Mouse (Mus musculus) E14TG2a.4 (cell line): Measurements from ENCODE around the gene Gpc1.

Experiments used
- H3K27me3 ChIP-seq: 2 replicates; pipeline ENCODE4 v1.6.1; 2014; ENCODE audit warnings: low read length, control low read depth; ENCODE audit not compliant: insufficient read depth
- H3K36me3 ChIP-seq: 2 replicates; pipeline ENCODE4 v1.6.1; 2014; ENCODE audit warnings: low read length, control low read depth; ENCODE audit not compliant: insufficient read depth
- H3K4me1 ChIP-seq: replicated peaks from 2 replicates; pipeline ENCODE4 v1.6.1; 2014; ENCODE audit warnings: low read depth, low read length, control low read depth
- H3K4me3 ChIP-seq: replicated peaks from 2 replicates; pipeline ENCODE4 v1.5.1; 2014; ENCODE audit warnings: mild to moderate bottlenecking, low read length
- H3K9me3 ChIP-seq: 2 replicates; pipeline ENCODE4 v1.6.1; 2014; ENCODE audit warnings: low read length, control low read depth
- CTCF ChIP-seq: conservative IDR thresholded peaks from 2 replicates; pipeline ENCODE4 v1.5.1; 2014; ENCODE audit warnings: low read length
- NANOG ChIP-seq: IDR thresholded peaks from 2 replicates; pipeline ENCODE4 v1.6.1; 2014; ENCODE audit warnings: borderline replicate concordance, low read length, mixed read lengths
- POU5F1 ChIP-seq: IDR thresholded peaks from 2 replicates; pipeline ENCODE4 v1.6.1; 2014; ENCODE audit warnings: low read length, borderline replicate concordance

Gene Gpc1

GRCm38 (mm10) chr1:92841427-92841826, 10.0 kb downstream of the Gpc1 start:
- Histone ChIP-seq H3K36me3 (0 out of 2 replicates have a peak, but pooled peaks cover 3% of the 10 kb centered on the region), H3K4me1 (peaks cover 12% of the 10 kb centered on the region), H3K27me3 (0 out of 2 replicates have a peak, but pooled peaks cover 2% of the 10 kb centered on the region), H3K4me3 (no peak overlapping the region), H3K9me3 (no peaks in the 10 kb centered on the region)
- TF ChIP-seq POU5F1 (no peak), CTCF (no peak), NANOG (no peak)

- Histone ChIP-seq H3K9me3 (no peaks in the 10 kb centered on the region), H3K27me3 (peaks cover 36% of the 10 kb centered on the region), H3K4me3 (no peak overlapping the region), H3K36me3 (no peaks in the 10 kb centered on the region), H3K4me1 (peaks cover 38% of the 10 kb centered on the region)
- TF ChIP-seq NANOG: no peak
- TF ChIP-seq POU5F1: no peak
- TF ChIP-seq CTCF: no peak
Measured at GRCm38 (mm10) chr1:92845889-92846288, 14.4 kb downstream of the Gpc1 start.

GRCm38 (mm10) chr1:92847873-92848839, 16.7 kb downstream of the Gpc1 start:
- no peak for TF ChIP-seq POU5F1

GRCm38 (mm10) chr1:92849491-92849890, 18.0 kb downstream of the Gpc1 start:
- H3K36me3 ChIP-seq: 0 out of 2 replicates have a peak, but pooled peaks cover under 1% of the 10 kb centered on the region
- peaks cover 34% of the 10 kb centered on the region for H3K4me1 ChIP-seq
- H3K27me3 ChIP-seq: peaks cover 56% of the 10 kb centered on the region
- TF ChIP-seq CTCF (no peak), POU5F1 (no peak)
- 0 out of 2 replicates have a peak overlapping the region, but pooled peaks have one; percentile 67 for H3K4me3 ChIP-seq
- no peaks in the 10 kb centered on the region for H3K9me3 ChIP-seq

More at GRCm38 (mm10) chr1:92847873-92848839, 16.7 kb downstream of the Gpc1 start:
- no peaks in the 10 kb centered on the region for H3K9me3 ChIP-seq
- peak overlapping the region; percentile 67 for H3K4me3 ChIP-seq
- peaks cover 30% of the 10 kb centered on the region for H3K4me1 ChIP-seq
- no peaks in the 10 kb centered on the region for H3K36me3 ChIP-seq
- peaks cover 50% of the 10 kb centered on the region for H3K27me3 ChIP-seq

- Histone ChIP-seq H3K4me3 (no peak overlapping the region), H3K9me3 (no peaks in the 10 kb centered on the region), H3K4me1 (peaks cover 39% of the 10 kb centered on the region), H3K36me3 (0 out of 2 replicates have a peak, but pooled peaks cover 3% of the 10 kb centered on the region), H3K27me3 (peaks cover 56% of the 10 kb centered on the region)
- TF ChIP-seq CTCF (no peak), POU5F1 (no peak), NANOG (no peak)
Measured at GRCm38 (mm10) chr1:92849938-92850574, 18.6 kb downstream of the Gpc1 start.

- no peak for TF ChIP-seq CTCF
- TF ChIP-seq NANOG: no peak
- no peak for TF ChIP-seq POU5F1
- no peak overlapping the region for H3K4me3 ChIP-seq
- H3K27me3 ChIP-seq: peaks cover 44% of the 10 kb centered on the region
- H3K36me3 ChIP-seq: peaks cover 16% of the 10 kb centered on the region
- no peaks in the 10 kb centered on the region for H3K9me3 ChIP-seq
- H3K4me1 ChIP-seq: peaks cover 38% of the 10 kb centered on the region
Measured at GRCm38 (mm10) chr1:92852450-92852849, 21.0 kb downstream of the Gpc1 start.

GRCm38 (mm10) chr1:92861503-92861902, 30.1 kb downstream of the Gpc1 start:
- H3K9me3 ChIP-seq: no peaks in the 10 kb centered on the region
- peaks cover 17% of the 10 kb centered on the region; the same call in 1 of the 2 replicates for H3K27me3 ChIP-seq
- peaks cover 7% of the 10 kb centered on the region; the same call in 1 of the 2 replicates for H3K4me1 ChIP-seq
- no peak overlapping the region for H3K4me3 ChIP-seq
- no peak for TF ChIP-seq POU5F1
- TF ChIP-seq NANOG: no peak
- no peak for TF ChIP-seq CTCF
- H3K36me3 ChIP-seq: peaks cover 27% of the 10 kb centered on the region

- Histone ChIP-seq H3K4me3 (no peak overlapping the region), H3K9me3 (no peaks in the 10 kb centered on the region), H3K27me3 (peaks cover 20% of the 10 kb centered on the region; the same call in 1 of the 2 replicates), H3K36me3 (peaks cover 13% of the 10 kb centered on the region), H3K4me1 (no peaks in the 10 kb centered on the region)
- TF ChIP-seq NANOG: no peak
- no peak for TF ChIP-seq POU5F1
- TF ChIP-seq CTCF: no peak
Measured at GRCm38 (mm10) chr1:92863268-92863667, 31.8 kb downstream of the Gpc1 start.
